Mouse (Mus musculus): ENCODE results near the gene Acp6.
"Not testable (repeated sequence)": the region's sequence is repeated elsewhere in the genome, so short reads cannot be mapped to it uniquely, and the experiment has no call there.

Acp6 gene

GRCm38 (mm10) chr3:97158611-97159508 is at the start of gene Acp6:
Acp6 (plus strand) TSS chr3:97158777.
- in situ Hi-C loops (cut with MboI, MseI): loop anchor here in 1 of 2 experiments (10.0 kb wide), 1 partner anchor 1544 kb away; no protein-coding TSS in a partner anchor

- in situ Hi-C loops (cut with MboI, MseI): no loop called here
Measured at GRCm38 (mm10) chr3:97117511-97117910, 41.1 kb upstream of the Acp6 start.

GRCm38 (mm10) chr3:97118313-97118712 is 40.3 kb upstream of the Acp6 start:
- in situ Hi-C loops (cut with MboI, MseI): no loop called here

- in situ Hi-C loops (cut with MboI, MseI): no loop called here
Measured at GRCm38 (mm10) chr3:97124193-97124592, 34.4 kb upstream of the Acp6 start.

GRCm38 (mm10) chr3:97129410-97129809 is 29.2 kb upstream of the Acp6 start:
- in situ Hi-C loops (cut with MboI, MseI): no loop called here

GRCm38 (mm10) chr3:97137666-97138065 is 20.9 kb upstream of the Acp6 start:
- in situ Hi-C loops (cut with MboI, MseI): not testable (repeated sequence)

GRCm38 (mm10) chr3:97151092-97151491 is 7.5 kb upstream of the Acp6 start:
- in situ Hi-C loops (cut with MboI, MseI): loop anchor here in 1 of 2 experiments (10.0 kb wide), 1 partner anchor 1536 kb away; no protein-coding TSS in a partner anchor

GRCm38 (mm10) chr3:97156431-97156830 is 2.1 kb upstream of the Acp6 start:
- in situ Hi-C loops (cut with MboI, MseI): loop anchor here in 1 of 2 experiments (10.0 kb wide), 1 partner anchor 1542 kb away; no protein-coding TSS in a partner anchor

- in situ Hi-C loops (cut with MboI, MseI): loop anchor here in 1 of 2 experiments (10.0 kb wide), 1 partner anchor 1543 kb away; no protein-coding TSS in a partner anchor
Measured at GRCm38 (mm10) chr3:97157308-97157707, 1.3 kb upstream of the Acp6 start.

GRCm38 (mm10) chr3:97157958-97158599 is 498 bp upstream of the Acp6 start:
- in situ Hi-C loops (cut with MboI, MseI): loop anchor here in 1 of 2 experiments (10.0 kb wide), 1 partner anchor 1543 kb away; no protein-coding TSS in a partner anchor

- in situ Hi-C loops (cut with MboI, MseI): loop anchor here in 1 of 2 experiments (10.0 kb wide), 1 partner anchor 1545 kb away; no protein-coding TSS in a partner anchor
Measured at GRCm38 (mm10) chr3:97159509-97159850, 903 bp downstream of the Acp6 start.

GRCm38 (mm10) chr3:97159986-97160385 is 1.4 kb downstream of the Acp6 start:
- in situ Hi-C loops (cut with MboI, MseI): loop anchor here in 1 of 2 experiments (10.0 kb wide), 1 partner anchor 1545 kb away; no protein-coding TSS in a partner anchor

GRCm38 (mm10) chr3:97160908-97161307 is 2.3 kb downstream of the Acp6 start:
- in situ Hi-C loops (cut with MboI, MseI): no loop called here

GRCm38 (mm10) chr3:97161773-97162172 is 3.2 kb downstream of the Acp6 start:
- in situ Hi-C loops (cut with MboI, MseI): no loop called here

- in situ Hi-C loops (cut with MboI, MseI): no loop called here
Measured at GRCm38 (mm10) chr3:97164477-97164876, 5.9 kb downstream of the Acp6 start.

- in situ Hi-C loops (cut with MboI, MseI): no loop called here
Measured at GRCm38 (mm10) chr3:97167126-97167525, 8.5 kb downstream of the Acp6 start.

GRCm38 (mm10) chr3:97171531-97171930 is 13.0 kb downstream of the Acp6 start:
- in situ Hi-C loops (cut with MboI, MseI): no loop called here

GRCm38 (mm10) chr3:97172231-97172630 is 13.7 kb downstream of the Acp6 start:
- in situ Hi-C loops (cut with MboI, MseI): no loop called here

GRCm38 (mm10) chr3:97172632-97173031 is 14.1 kb downstream of the Acp6 start:
- in situ Hi-C loops (cut with MboI, MseI): no loop called here

GRCm38 (mm10) chr3:97178885-97179284 is 20.3 kb downstream of the Acp6 start:
- in situ Hi-C loops (cut with MboI, MseI): no loop called here

GRCm38 (mm10) chr3:97180527-97180926 is 21.9 kb downstream of the Acp6 start:
- in situ Hi-C loops (cut with MboI, MseI): no loop called here

- in situ Hi-C loops (cut with MboI, MseI): no loop called here
Measured at GRCm38 (mm10) chr3:97183810-97184209, 25.2 kb downstream of the Acp6 start.

Measured in T-helper 17 cell (primary cell).